Mouse (Mus musculus): ENCODE measurements around the gene Pdzrn3. TPM values are rescaled to one million over a fixed set of nuclear protein-coding genes. Genes with fewer than 3 reads are reported as not detected.

Gene Pdzrn3
- total RNA-seq, 2 experiments from 2014 or later = 7.1 to 8.4 TPM

- Histone ChIP-seq H3K27ac (no peak overlapping the region), H3K4me3 (no peak overlapping the region)
- DNase-seq (ENCODE audit: low spot score in 2 of 2) = no peak
- TF ChIP-seq CTCF (conservative IDR thresholded peaks at IDR 0.05) = no peak
Measured at GRCm38 (mm10) chr6:101212086-101212485, 165.6 kb downstream of the Pdzrn3 start.

GRCm38 (mm10) chr6:101211361-101211841 lies 166.3 kb downstream of the Pdzrn3 start:
- peak; percentile 22 for TF ChIP-seq CTCF (conservative IDR thresholded peaks at IDR 0.05)
- DNase-seq (ENCODE audit: low spot score in 2 of 2) = no peak
- Histone ChIP-seq H3K4me3 (no peak overlapping the region; the same call in 1 of the 2 replicates), H3K27ac (no peak overlapping the region)

- no peak for DNase-seq (ENCODE audit: low spot score in 2 of 2)
- Histone ChIP-seq H3K4me3 (peak overlapping the region; percentile 60), H3K27ac (0 out of 2 replicates have a peak overlapping the region, but pooled peaks have one; percentile 8)
- no peak for TF ChIP-seq CTCF (conservative IDR thresholded peaks at IDR 0.05)
Measured at GRCm38 (mm10) chr6:101198943-101199298, 178.8 kb downstream of the Pdzrn3 start.

GRCm38 (mm10) chr6:101198284-101198942 lies 179.3 kb downstream of the Pdzrn3 start:
- no peak for TF ChIP-seq CTCF (conservative IDR thresholded peaks at IDR 0.05)
- Histone ChIP-seq H3K4me3 (peak overlapping the region; percentile 60), H3K27ac (0 out of 2 replicates have a peak overlapping the region, but pooled peaks have one; percentile 8)
- DNase-seq (ENCODE audit: low spot score in 2 of 2) = no peak

GRCm38 (mm10) chr6:101197642-101198041 lies 180.1 kb downstream of the Pdzrn3 start:
- H3K4me3 ChIP-seq = peak overlapping the region; percentile 60
- H3K27ac ChIP-seq = no peak overlapping the region
- peak; percentile 97 for TF ChIP-seq CTCF (conservative IDR thresholded peaks at IDR 0.05)
- peak; percentile 82 to 90 for DNase-seq (ENCODE audit: low spot score in 2 of 2)

- no peak for TF ChIP-seq CTCF (conservative IDR thresholded peaks at IDR 0.05)
- no peak overlapping the region for H3K27ac ChIP-seq
- DNase-seq (ENCODE audit: low spot score in 2 of 2) = no peak
- no peak overlapping the region for H3K4me3 ChIP-seq
Measured at GRCm38 (mm10) chr6:101195891-101196290, 181.8 kb downstream of the Pdzrn3 start.

GRCm38 (mm10) chr6:101194386-101194925 lies 183.2 kb downstream of the Pdzrn3 start:
- Histone ChIP-seq H3K27ac (no peak overlapping the region), H3K4me3 (no peak overlapping the region)
- no peak for TF ChIP-seq CTCF (conservative IDR thresholded peaks at IDR 0.05)
- no peak for DNase-seq (ENCODE audit: low spot score in 2 of 2)

- H3K4me3 ChIP-seq = no peak overlapping the region
- DNase-seq (ENCODE audit: low spot score in 2 of 2) = peak in 1 of 2 experiments; percentile 50
- H3K27ac ChIP-seq = no peak overlapping the region
- TF ChIP-seq CTCF (conservative IDR thresholded peaks at IDR 0.05) = no peak
Measured at GRCm38 (mm10) chr6:101191576-101191975, 186.1 kb downstream of the Pdzrn3 start.

GRCm38 (mm10) chr6:101187322-101187721 lies 190.4 kb downstream of the Pdzrn3 start:
- no peak for TF ChIP-seq CTCF (conservative IDR thresholded peaks at IDR 0.05)
- H3K27ac ChIP-seq = peak overlapping the region; percentile 82
- peak; percentile 17 to 21 for DNase-seq (ENCODE audit: low spot score in 2 of 2)
- H3K4me3 ChIP-seq = no peak overlapping the region

- DNase-seq (ENCODE audit: low spot score in 2 of 2) = no peak
- no peak for TF ChIP-seq CTCF (conservative IDR thresholded peaks at IDR 0.05)
- H3K4me3 ChIP-seq = no peak overlapping the region
- peak overlapping the region; percentile 82 for H3K27ac ChIP-seq
Measured at GRCm38 (mm10) chr6:101186887-101187286, 190.8 kb downstream of the Pdzrn3 start.

GRCm38 (mm10) chr6:101184103-101184785 lies 193.5 kb downstream of the Pdzrn3 start:
- Histone ChIP-seq H3K27ac (peak overlapping the region; percentile 49; the same call in 1 of the 2 replicates), H3K4me3 (no peak overlapping the region)
- no peak for TF ChIP-seq CTCF (conservative IDR thresholded peaks at IDR 0.05)
- DNase-seq (ENCODE audit: low spot score in 2 of 2) = peak; percentile 37 to 45

GRCm38 (mm10) chr6:101170699-101171098 lies 207.0 kb downstream of the Pdzrn3 start:
- no peak for TF ChIP-seq CTCF (conservative IDR thresholded peaks at IDR 0.05)
- no peak for DNase-seq (ENCODE audit: low spot score in 2 of 2)
- no peak overlapping the region for H3K4me3 ChIP-seq
- no peak overlapping the region for H3K27ac ChIP-seq

GRCm38 (mm10) chr6:101153511-101153921 lies 224.2 kb downstream of the Pdzrn3 start:
- DNase-seq (ENCODE audit: low spot score in 2 of 2) = no peak
- TF ChIP-seq CTCF (conservative IDR thresholded peaks at IDR 0.05) = no peak
- no peak overlapping the region for H3K27ac ChIP-seq
- H3K4me3 ChIP-seq = no peak overlapping the region
